Mouse (Mus musculus) monocyte, adult 2 months (primary cell): ENCODE data around the gene Tns4.
A peak's percentile ranks its signal among the peaks of the same experiment; 100 is the strongest.

ENCODE experiments used
- DNase-seq, 2 experiments: peaks; one replicate each; pipeline ENCODE4 v3.0.0; 2022; ENCODE audit warnings: low spot score in 2 of 2, low read depth in 1 of 2

The Tns4 gene

GRCm38 (mm10) chr11:99094911-99095676 is 6.0 kb upstream of the Tns4 start:
- DNase-seq, result no peak

DNA sequence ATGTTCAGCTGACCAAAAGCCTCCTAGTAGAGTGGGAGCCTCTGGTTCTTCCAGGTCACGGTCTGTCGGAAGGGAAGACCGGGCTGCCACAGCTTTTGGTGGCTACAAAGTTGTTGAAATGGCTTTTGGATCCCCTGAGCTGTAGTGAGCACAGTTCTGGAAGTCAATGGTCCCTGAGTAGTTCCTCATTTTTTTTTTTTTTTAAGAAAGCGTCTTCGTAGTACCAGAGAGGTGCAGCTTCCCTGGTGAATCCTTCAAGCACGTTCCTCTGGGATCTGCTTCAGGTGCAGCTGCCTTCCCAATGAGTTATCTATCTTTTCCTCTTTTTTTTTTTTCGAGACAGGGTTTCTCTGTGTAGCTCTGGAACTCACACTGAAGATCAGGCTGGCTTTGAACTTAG is 4.6 kb upstream of the Tns4 start:
- DNase-seq, result no peak

- no peak for DNase-seq
Measured at GRCm38 (mm10) chr11:99091666-99092065, 2.6 kb upstream of the Tns4 start.

DNA sequence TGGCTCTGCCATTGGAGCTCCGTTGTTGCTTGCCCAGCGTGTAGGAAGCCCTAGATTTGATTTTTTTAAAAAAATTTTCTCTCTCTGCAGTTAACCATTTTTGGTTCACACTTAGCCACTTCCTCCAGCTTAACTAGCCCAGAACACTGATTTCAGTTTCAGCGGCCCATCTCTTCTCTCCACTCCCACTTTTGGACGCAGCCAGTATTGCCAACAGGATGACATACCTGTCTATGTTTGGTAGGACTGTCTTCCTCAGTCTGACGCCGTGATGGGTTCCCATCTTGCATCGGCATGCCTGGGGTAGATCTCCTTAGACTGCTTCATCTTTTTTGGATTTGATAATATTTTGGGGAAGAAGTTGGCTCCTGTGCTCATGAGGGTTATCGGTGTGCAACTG is 1.3 kb upstream of the Tns4 start:
- DNase-seq, result no peak

DNA sequence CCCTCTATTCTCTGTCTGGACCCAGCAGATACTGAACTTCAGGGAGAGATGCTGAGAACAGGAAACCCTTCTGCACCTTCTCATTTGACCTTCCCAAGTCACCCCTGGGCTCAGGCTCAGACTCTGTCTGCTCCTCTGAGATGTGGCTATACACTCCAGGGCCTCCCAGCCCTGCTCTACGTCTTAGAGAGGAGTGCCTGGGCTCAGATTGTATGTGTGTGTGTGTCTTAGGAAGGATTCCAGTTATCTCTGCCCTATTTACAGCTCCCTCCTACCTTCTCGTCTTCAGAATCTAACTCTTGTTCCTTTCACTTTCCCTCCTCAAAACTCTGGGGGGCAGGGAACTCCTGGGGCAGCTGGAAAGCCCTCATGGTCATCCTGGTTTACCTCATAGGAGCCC is 620 bp downstream of the Tns4 start:
- DNase-seq, result no peak

DNA sequence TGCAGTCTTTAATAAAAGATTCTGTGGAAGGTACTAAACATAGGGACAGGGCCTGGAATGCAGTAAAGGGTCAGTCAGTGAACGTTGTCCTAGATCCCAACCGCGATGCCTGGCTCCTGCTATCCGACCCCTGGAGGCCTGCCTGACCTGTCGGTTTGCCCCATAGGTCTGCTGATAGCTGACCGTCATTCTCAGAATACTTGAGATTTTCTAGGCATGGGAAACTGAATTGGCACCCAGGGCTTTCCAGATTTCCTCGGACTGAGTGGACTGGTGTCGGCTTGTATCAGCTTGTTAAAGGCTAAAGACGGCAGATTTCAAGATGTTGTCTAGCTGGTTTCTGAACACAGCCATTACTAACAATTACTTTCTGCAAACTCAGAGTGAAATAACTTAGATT is 4.7 kb downstream of the Tns4 start:
- no peak for DNase-seq

DNA sequence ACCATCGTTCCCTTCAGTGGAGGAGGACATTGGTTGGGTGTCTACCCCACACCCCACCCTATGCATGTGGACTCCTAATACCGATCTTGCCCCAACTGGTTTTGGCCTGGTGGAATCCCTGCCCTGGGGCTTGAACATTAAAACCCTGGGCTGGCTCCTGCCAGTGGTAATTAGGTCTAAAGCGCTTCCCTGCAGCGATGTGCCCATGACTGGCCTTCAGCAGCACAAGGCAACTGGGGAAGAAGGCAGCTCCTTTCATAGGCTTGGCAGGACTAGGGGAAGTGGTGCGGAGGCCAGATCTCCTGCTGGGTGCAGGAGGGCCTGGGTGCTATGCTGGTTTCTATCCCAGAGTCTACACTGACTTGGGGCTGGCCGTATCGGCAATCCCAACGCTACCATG is 5.6 kb downstream of the Tns4 start:
- DNase-seq, result no peak

- no peak for DNase-seq
Measured at GRCm38 (mm10) chr11:99082098-99082497, 7.0 kb downstream of the Tns4 start.

DNA sequence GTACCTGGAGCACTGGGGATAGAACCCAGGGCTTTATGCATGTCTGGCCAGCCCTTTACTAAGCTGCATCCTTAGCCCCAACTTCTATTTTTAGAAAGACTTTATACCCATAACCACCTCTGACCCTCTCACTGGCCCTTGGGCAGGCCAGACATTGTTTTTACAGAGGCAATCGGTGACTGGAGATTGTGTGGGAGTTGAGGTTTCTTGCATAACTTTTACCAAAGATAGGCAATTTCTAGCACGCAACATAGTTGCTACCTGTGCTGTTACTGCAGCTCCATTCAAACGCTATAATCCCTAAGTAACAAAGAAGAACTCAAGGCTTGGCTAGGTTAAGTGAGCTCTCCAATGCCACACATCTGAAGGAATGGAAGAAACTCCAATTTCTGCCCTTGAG is 7.5 kb downstream of the Tns4 start:
- DNase-seq, result no peak

DNA sequence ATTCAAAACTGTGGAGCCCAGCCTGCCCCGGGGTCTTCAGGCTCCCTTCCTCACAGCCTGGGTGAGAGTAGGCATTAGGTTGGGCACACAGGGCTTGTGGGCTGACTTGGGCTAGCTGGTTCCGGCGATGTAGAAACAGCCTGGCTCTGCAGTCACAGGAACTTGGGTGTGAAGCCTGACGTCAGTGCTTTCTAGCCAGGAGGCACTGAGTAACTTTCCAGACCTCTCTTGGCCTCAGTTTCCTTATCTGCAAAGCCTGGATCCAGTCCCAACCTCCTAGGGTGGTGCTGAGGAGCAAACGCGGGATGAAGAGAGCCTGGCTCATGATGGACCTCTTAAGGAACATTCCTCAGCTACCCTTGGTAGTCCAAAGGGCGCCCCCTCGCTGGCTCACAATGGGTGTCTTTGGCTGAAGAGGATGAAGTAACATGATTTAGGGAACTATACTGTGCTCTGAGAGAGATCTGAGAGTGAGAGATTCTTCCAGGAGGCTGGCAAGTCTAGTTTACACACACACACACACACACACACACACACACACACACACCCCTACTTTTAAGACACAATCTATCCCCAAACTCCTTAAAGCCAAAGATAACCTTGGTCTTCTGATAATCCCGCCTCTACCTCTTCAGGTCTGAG is 8.1 kb downstream of the Tns4 start:
- DNase-seq, result no peak

DNA sequence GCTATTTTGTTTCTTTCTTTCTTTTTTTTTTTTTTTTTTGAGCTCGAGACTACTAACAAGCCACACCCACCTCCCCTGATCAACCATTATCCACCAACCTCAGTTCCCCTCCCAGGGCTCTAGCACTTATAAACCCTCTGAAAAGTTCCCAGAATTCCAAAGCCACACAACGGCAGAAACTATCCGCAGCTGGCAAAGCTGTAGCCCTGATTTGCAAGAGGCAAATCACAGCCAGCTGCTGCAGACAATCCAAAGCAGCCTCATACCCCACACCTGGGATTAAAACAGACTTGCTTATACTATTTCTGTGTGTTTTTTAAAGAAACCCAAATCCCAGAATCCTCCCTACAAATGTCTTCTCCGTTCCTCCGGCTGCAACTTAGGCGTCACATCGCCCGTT is 11.2 kb downstream of the Tns4 start:
- DNase-seq, result no peak

- DNase-seq, result no peak
Measured at GRCm38 (mm10) chr11:99076744-99077319, 12.3 kb downstream of the Tns4 start.

DNA sequence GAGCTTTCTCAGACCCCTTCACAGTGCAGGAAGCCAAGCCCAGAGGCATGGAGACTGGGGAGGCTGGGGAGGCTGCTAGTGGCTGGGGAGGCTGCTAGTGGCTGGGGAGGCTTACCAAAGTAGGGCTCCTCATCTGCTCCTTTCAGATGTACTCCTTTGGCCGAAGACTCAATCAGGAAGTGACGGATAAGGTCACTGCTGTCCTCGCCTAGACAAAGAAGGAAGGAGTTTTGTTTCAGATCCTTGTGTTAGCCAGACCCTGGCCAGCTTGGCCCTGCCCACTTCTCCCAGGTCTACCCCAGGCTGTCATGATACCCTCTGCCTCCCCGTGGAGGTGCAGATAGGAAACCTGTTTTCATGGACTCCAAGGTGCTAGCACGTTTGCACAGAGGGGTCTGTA is 15.3 kb downstream of the Tns4 start:
- DNase-seq, result peak; percentile 9 to 21

DNA sequence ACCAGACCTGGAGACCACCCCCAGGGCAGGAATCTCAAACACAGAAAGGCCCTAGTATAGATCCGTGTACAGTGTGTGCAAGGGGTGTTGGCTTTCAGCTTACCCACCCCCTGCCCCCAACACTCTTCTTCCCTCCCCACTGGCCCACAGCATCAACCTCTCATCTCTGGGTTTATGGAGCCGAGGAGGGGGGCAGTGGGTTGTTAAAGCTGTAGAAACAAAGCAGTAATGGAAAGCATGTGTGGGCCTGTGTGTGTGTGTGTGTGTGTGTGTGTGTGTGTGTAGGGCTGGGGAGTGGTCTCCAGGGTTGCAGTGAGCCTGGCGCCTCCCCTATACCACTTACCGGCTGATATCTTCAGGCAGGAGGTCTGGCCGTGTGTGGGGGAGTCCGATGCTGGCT is 17.2 kb downstream of the Tns4 start:
- no peak for DNase-seq

DNA sequence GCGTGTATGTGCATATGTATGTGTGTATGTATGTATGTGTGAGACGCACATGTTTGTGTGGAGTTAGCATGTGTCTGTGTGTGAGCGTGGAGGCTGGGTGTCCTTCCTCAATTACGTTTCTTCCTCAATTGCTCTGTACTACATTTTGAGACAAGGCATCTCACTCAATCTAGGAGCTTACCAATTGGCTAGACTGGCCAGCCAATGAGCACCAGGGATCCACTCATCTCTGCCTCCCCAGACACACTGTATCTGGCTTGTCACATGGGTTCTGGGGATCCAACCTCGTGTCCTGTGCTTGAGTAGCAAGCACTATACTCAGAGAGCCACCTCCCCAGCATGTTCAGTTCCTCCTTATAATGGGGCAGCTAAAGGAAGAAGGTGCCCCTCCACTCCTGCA is 20.7 kb downstream of the Tns4 start:
- DNase-seq, result peak; percentile 7 to 25

DNA sequence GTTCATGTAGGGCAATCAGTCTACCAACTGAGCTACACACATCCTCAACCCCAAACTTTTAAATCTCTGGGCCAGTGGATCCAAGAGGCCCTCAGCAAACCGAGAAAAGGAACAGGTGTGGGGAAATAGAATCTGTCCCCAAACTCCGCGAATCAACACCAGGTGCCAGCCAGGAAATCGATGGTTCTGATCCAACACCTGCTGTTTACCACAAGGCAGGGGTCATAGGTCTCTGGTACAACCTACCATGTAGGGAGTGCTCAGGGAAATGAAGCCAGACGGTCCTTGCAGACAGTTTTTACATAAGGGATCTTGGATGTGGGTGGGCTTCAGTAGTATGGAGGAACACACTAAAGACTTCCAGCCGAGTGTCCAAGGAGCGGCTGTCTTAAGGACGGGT is 21.5 kb downstream of the Tns4 start:
- no peak for DNase-seq

GRCm38 (mm10) chr11:99065979-99066378 is 23.1 kb downstream of the Tns4 start:
- peak; percentile 29 to 47 for DNase-seq

- no peak for DNase-seq
Measured at GRCm38 (mm10) chr11:99065353-99065752, 23.8 kb downstream of the Tns4 start.

- DNase-seq, result no peak
Measured at GRCm38 (mm10) chr11:99063406-99064131, 25.5 kb downstream of the Tns4 start.

DNA sequence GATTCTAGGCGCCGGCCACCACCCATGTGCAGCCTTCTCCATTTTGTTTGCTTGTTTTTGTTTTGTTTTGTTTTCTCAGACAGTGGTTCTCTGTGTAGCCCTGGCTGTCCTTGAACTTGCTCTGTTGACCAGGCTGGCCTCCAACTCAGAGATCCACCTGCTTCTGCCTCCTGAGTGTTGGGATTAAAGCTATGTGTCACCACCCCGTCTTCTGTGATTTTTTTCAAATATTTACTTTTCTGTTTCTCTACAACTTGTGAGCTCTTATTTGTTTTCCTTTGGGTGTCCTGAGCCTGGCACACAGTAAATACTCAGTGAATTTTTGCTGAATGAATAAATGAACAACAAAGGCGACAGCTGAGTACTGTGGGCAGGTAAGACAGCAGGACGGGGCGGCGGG is 26.4 kb downstream of the Tns4 start:
- no peak for DNase-seq

DNA sequence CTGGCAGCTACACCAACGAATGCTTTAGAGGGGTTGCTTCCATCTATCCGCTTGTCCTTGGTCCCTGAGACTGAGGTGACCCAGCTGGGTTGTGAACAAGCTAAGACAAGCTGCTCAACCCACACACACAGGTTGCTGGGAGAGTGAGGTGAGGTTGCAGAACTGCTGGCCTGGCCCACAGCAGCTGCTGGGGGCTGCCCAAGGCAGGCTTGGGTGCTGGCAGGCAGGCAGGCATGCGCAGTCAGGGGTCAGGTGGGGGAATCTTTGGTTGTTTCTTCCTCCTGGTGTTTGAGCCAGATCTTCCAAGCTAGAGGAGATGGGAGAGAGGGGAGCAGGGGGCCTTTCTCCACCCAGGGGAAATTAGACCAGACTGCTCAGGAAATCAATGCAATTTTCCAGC is 28.7 kb downstream of the Tns4 start:
- DNase-seq, result no peak
